Mouse (Mus musculus): ENCODE results near the gene Camkv. TPM values are rescaled to one million over a fixed set of nuclear protein-coding genes. Genes with fewer than 3 reads are reported as not detected.

The Camkv gene
- 0.07 and 0.08 TPM in 2 replicates for polyA plus RNA-seq (2012; rRNA removed)

- no peaks in the 10 kb centered on the region for H3K36me3 ChIP-seq (ENCODE audit: control insufficient read depth, insufficient read depth, low read length)
- DNase-seq (ENCODE audit: low read depth in 1 of 2, low spot score in 2 of 2), result no peak
- peak within 1 kb of the TSS; percentile 28; the same call in 1 of the 2 replicates for H3K4me3 ChIP-seq (ENCODE audit: extremely low read depth, insufficient read depth, insufficient read length)
- 26% methylated on average over 3 of the region's 3 CpGs for WGBS
- peaks cover 11% of the 10 kb centered on the region for H3K27me3 ChIP-seq (ENCODE audit: control insufficient read depth, insufficient read depth, low read length)
- no peak within 1 kb of the TSS for H3K27ac ChIP-seq (ENCODE audit: insufficient read depth, low read length)
- TF ChIP-seq POLR2A (IDR thresholded peaks at IDR 0.05; ENCODE audit: low read depth, low read length), result no peak
- TF ChIP-seq CTCF (IDR thresholded peaks at IDR 0.05; ENCODE audit: extremely low read depth, insufficient read depth, insufficient read length, insufficient replicate concordance), result no peak
- peaks cover 6% of the 10 kb centered on the region; the same call in 1 of the 2 replicates for H3K4me1 ChIP-seq (ENCODE audit: control insufficient read depth, insufficient read depth, insufficient read length)
These were observed at the start of gene Camkv for GRCm38 (mm10) chr9:107935374-107935773. TSS of gene Camkv (plus strand) at chr9:107935674.

DNA sequence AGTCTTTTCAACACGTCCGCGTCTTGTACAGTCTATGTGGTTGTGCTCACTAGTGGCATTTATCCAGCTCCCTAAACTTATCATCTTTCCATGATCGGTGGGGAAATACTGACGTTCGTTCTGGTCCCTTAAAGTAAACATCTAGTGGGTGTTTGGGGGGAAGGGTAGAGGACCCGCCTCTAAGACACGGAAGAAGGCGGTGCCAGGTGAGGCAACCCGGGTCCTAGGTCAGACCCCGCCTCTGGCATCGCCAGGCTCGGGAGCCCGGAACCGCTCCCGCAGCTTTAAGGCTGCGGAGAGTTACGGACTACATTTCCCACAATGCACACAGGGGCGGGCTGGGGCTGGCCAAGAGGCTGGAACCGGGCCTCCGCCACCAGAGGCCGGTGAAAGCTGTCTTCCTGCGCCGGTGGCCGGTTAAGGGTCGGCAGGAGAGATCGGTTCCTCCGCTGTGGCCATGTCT, 47.6 kb upstream of the Camkv start, which contains the start of gene Mon1a:
TSS of gene Mon1a (plus strand) at position 348 of the 463 bp plus-strand sequence.
- H3K27me3 ChIP-seq (ENCODE audit: control insufficient read depth, insufficient read depth, low read length), result no peaks in the 10 kb centered on the region
- H3K36me3 ChIP-seq (ENCODE audit: control insufficient read depth, insufficient read depth, low read length), result no peaks in the 10 kb centered on the region; the same call in 1 of the 2 replicates
- DNase-seq (ENCODE audit: low read depth in 1 of 2, low spot score in 2 of 2), result peak; percentile 69 to 87
- H3K27ac ChIP-seq (ENCODE audit: insufficient read depth, low read length), result peak within 1 kb of the TSS; percentile 57
- H3K4me1 ChIP-seq (ENCODE audit: control insufficient read depth, insufficient read depth, insufficient read length), result no peaks in the 10 kb centered on the region
- H3K4me3 ChIP-seq (ENCODE audit: extremely low read depth, insufficient read depth, insufficient read length), result peak within 1 kb of the TSS; percentile 82
- TF ChIP-seq CTCF (IDR thresholded peaks at IDR 0.05; ENCODE audit: extremely low read depth, insufficient read depth, insufficient read length, insufficient replicate concordance) (no peak), POLR2A (IDR thresholded peaks at IDR 0.05; ENCODE audit: low read depth, low read length) (no peak; the same call in 1 of the 2 replicates)
- under 1% methylated on average over 28 of the region's 28 CpGs for WGBS

DNA sequence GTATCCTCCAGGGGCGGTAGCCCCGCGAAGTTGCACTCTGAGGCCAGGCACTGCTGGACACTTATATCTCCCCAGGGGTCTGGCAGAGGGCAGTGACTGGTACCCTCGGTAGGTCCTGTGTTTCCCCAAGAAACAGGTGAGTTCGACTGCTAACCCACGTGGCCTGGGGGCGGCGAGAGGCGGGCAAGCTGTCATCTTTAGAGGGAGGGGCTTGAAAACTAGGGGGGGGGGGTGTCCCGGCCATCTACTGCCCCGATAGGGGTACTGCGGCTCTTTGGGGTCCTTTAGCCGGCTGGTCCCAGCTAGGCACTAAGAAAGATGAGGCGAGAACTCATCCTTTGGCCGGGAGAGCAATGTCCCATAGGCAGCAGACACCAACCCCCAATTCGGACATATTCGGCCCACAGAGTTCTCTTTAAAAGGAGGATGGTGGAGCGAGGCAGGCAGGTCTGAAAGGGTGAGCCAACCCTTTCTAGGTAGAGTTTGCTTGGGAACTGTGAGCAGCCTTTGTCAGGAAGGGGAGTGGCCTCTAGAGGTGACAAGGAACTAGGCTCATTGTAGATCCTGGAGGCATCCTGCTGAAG, 47.1 kb upstream of the Camkv start:
- Histone ChIP-seq H3K27me3 (ENCODE audit: control insufficient read depth, insufficient read depth, low read length) (no peaks in the 10 kb centered on the region), H3K36me3 (ENCODE audit: control insufficient read depth, insufficient read depth, low read length) (no peaks in the 10 kb centered on the region; the same call in 1 of the 2 replicates), H3K27ac (ENCODE audit: insufficient read depth, low read length) (peak overlapping the region; percentile 57), H3K4me3 (ENCODE audit: extremely low read depth, insufficient read depth, insufficient read length) (peak overlapping the region; percentile 82), H3K4me1 (ENCODE audit: control insufficient read depth, insufficient read depth, insufficient read length) (no peaks in the 10 kb centered on the region)
- WGBS, result 2% methylated on average over 18 of the region's 18 CpGs
- TF ChIP-seq POLR2A (IDR thresholded peaks at IDR 0.05; ENCODE audit: low read depth, low read length) (no peak; the same call in 1 of the 2 replicates), CTCF (IDR thresholded peaks at IDR 0.05; ENCODE audit: extremely low read depth, insufficient read depth, insufficient read length, insufficient replicate concordance) (no peak)
- DNase-seq (ENCODE audit: low read depth in 1 of 2, low spot score in 2 of 2), result no peak

DNA sequence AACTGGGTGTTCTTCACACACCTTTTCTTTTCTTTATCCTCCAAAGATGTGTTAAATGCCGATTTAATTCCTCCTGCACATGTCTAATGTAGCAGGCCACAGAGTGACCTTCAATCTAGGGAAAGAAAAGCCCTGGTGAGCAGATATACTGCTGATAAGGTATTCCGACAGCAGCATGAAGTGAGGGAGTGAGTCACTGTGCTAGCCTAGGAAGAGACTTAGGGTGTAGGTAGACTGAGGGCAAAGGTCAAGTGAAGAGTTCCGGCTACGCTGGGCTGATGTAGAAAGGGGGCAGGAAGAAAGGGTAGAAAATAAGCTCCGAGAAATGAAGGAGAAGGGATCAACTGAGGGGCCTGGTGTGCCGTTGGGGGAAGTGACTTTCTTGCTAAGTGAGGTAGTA, 45.2 kb upstream of the Camkv start:
- Histone ChIP-seq H3K27ac (ENCODE audit: insufficient read depth, low read length) (no peak overlapping the region), H3K4me1 (ENCODE audit: control insufficient read depth, insufficient read depth, insufficient read length) (no peaks in the 10 kb centered on the region), H3K4me3 (ENCODE audit: extremely low read depth, insufficient read depth, insufficient read length) (no peak overlapping the region), H3K36me3 (ENCODE audit: control insufficient read depth, insufficient read depth, low read length) (no peaks in the 10 kb centered on the region; the same call in 1 of the 2 replicates), H3K27me3 (ENCODE audit: control insufficient read depth, insufficient read depth, low read length) (no peaks in the 10 kb centered on the region)
- WGBS, result 88% methylated on average over 6 of the region's 6 CpGs
- TF ChIP-seq POLR2A (IDR thresholded peaks at IDR 0.05; ENCODE audit: low read depth, low read length), result no peak
- TF ChIP-seq CTCF (IDR thresholded peaks at IDR 0.05; ENCODE audit: extremely low read depth, insufficient read depth, insufficient read length, insufficient replicate concordance), result no peak
- no peak for DNase-seq (ENCODE audit: low read depth in 1 of 2, low spot score in 2 of 2)

DNA sequence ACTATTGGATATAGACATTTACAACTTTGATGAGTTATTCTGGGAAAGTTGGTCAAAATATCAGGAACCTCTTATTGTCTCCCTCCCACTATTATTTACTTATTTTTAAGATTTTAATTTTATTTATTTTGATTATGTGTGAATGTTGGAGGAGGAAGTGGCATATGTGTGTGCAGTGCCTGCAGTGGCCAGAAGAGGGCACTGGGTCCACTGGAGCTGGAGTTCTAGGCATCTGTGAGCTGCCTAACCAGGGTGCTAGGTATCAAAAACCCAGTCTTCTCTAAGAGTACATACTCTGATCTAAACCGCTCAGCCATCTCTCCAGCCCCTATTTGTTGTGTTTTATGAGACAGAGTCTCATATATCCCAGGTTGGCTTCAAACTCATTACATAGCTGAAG, 44.5 kb upstream of the Camkv start:
- Histone ChIP-seq H3K27ac (ENCODE audit: insufficient read depth, low read length) (no peak overlapping the region), H3K27me3 (ENCODE audit: control insufficient read depth, insufficient read depth, low read length) (no peaks in the 10 kb centered on the region), H3K36me3 (ENCODE audit: control insufficient read depth, insufficient read depth, low read length) (no peaks in the 10 kb centered on the region; the same call in 1 of the 2 replicates), H3K4me1 (ENCODE audit: control insufficient read depth, insufficient read depth, insufficient read length) (no peaks in the 10 kb centered on the region), H3K4me3 (ENCODE audit: extremely low read depth, insufficient read depth, insufficient read length) (no peak overlapping the region)
- TF ChIP-seq POLR2A (IDR thresholded peaks at IDR 0.05; ENCODE audit: low read depth, low read length) (no peak), CTCF (IDR thresholded peaks at IDR 0.05; ENCODE audit: extremely low read depth, insufficient read depth, insufficient read length, insufficient replicate concordance) (no peak)
- DNase-seq (ENCODE audit: low read depth in 1 of 2, low spot score in 2 of 2), result no peak
- WGBS, result 97% methylated on average over 1 of the region's 1 CpGs

DNA sequence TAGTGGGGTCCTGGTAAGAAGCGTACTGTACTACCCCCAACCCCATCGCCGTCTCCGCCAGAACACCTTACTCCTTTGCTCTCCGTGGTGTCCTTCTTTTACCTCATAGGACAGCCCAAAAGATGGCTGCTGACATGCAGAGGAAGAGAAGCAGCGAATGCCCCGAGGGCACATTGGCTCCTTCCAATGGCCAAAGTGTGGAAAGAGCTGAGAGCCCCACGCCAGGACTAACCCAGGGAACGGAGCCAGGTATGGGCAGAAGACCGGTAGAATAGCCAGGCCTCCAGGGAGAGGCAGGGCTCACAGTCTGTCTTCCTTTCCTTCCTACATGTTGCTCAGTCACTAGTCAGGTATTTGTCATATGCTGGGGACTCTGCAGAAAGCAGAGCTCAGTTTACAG, 36.9 kb upstream of the Camkv start:
- peaks cover 2% of the 10 kb centered on the region; the same call in 1 of the 2 replicates for H3K4me1 ChIP-seq (ENCODE audit: control insufficient read depth, insufficient read depth, insufficient read length)
- no peak overlapping the region for H3K27ac ChIP-seq (ENCODE audit: insufficient read depth, low read length)
- DNase-seq (ENCODE audit: low read depth in 1 of 2, low spot score in 2 of 2), result no peak
- H3K36me3 ChIP-seq (ENCODE audit: control insufficient read depth, insufficient read depth, low read length), result peaks cover 15% of the 10 kb centered on the region
- no peak for TF ChIP-seq POLR2A (IDR thresholded peaks at IDR 0.05; ENCODE audit: low read depth, low read length)
- TF ChIP-seq CTCF (IDR thresholded peaks at IDR 0.05; ENCODE audit: extremely low read depth, insufficient read depth, insufficient read length, insufficient replicate concordance), result no peak
- H3K4me3 ChIP-seq (ENCODE audit: extremely low read depth, insufficient read depth, insufficient read length), result no peak overlapping the region
- 94% methylated on average over 10 of the region's 10 CpGs for WGBS
- H3K27me3 ChIP-seq (ENCODE audit: control insufficient read depth, insufficient read depth, low read length), result no peaks in the 10 kb centered on the region

- Histone ChIP-seq H3K27me3 (ENCODE audit: control insufficient read depth, insufficient read depth, low read length) (no peaks in the 10 kb centered on the region), H3K27ac (ENCODE audit: insufficient read depth, low read length) (no peak overlapping the region)
These were observed 35.6 kb upstream of the Camkv start for GRCm38 (mm10) chr9:107899855-107900254.

More at GRCm38 (mm10) chr9:107899855-107900254, 35.6 kb upstream of the Camkv start:
- peaks cover 2% of the 10 kb centered on the region; the same call in 1 of the 2 replicates for H3K4me1 ChIP-seq (ENCODE audit: control insufficient read depth, insufficient read depth, insufficient read length)
- no peak overlapping the region for H3K4me3 ChIP-seq (ENCODE audit: extremely low read depth, insufficient read depth, insufficient read length)
- peaks cover 15% of the 10 kb centered on the region for H3K36me3 ChIP-seq (ENCODE audit: control insufficient read depth, insufficient read depth, low read length)
- 63% methylated on average over 12 of the region's 12 CpGs for WGBS
- DNase-seq (ENCODE audit: low read depth in 1 of 2, low spot score in 2 of 2), result no peak
- TF ChIP-seq POLR2A (IDR thresholded peaks at IDR 0.05; ENCODE audit: low read depth, low read length), result no peak
- TF ChIP-seq CTCF (IDR thresholded peaks at IDR 0.05; ENCODE audit: extremely low read depth, insufficient read depth, insufficient read length, insufficient replicate concordance), result no peak
